ENCODE assay signal across 18 mouse cellular contexts in genomic region chr7:46517158-46517557, GRCm38 (mm10).
"Had no signal": no experiment of that assay in that cellular context is flagged by ENCODE, and none has a peak within 500 bp of the region (broad histone marks: within the 10 kb centered on the region; RNA-seq: fewer than 3 reads in every experiment).

No protein-coding gene starts in this region.

- H3K27me3 ChIP-seq: liver, embryonic 12.5 days; midbrain, embryonic 15.5 days; neural tube, embryonic 13.5 days; neural tube, embryonic 15.5 days; stomach, embryonic 15.5 days had no signal

- H3K4me3 ChIP-seq: liver, embryonic 12.5 days; megakaryocyte, embryonic 14.5 days; midbrain, embryonic 10.5 days; midbrain, embryonic 15.5 days; myocyte; neural tube, embryonic 13.5 days; neural tube, embryonic 15.5 days; stomach, embryonic 15.5 days had no signal

- H3K9me3 ChIP-seq: liver, embryonic 12.5 days; midbrain, embryonic 10.5 days; midbrain, embryonic 15.5 days; neural tube, embryonic 13.5 days; neural tube, embryonic 15.5 days; stomach, embryonic 15.5 days had no signal

- DNase-seq: lung, adult 18-20 months; lung, embryonic 14.5 days; lung, postnatal 10 days; retina, postnatal 1 day; right cerebral cortex, adult 18-20 months; right cerebral cortex, postnatal 14 days; thymus, adult 2 months; thymus, postnatal 36 days had no signal

- H3K4me1 ChIP-seq: liver, embryonic 12.5 days; stomach, embryonic 15.5 days had no signal

- ATAC-seq: liver, embryonic 12.5 days; midbrain, embryonic 15.5 days had no signal

- H3K27ac ChIP-seq: liver, embryonic 12.5 days; liver, embryonic 14.5 days; midbrain, embryonic 10.5 days; midbrain, embryonic 15.5 days; neural tube, embryonic 13.5 days; neural tube, embryonic 15.5 days; stomach, embryonic 15.5 days; stomach, postnatal 0 days had no signal

- H3K4me2 ChIP-seq: liver, embryonic 12.5 days; lung, embryonic 14.5 days; midbrain, embryonic 15.5 days; neural tube, embryonic 13.5 days; neural tube, embryonic 15.5 days; stomach, embryonic 15.5 days had no signal

- H3K36me3 ChIP-seq: liver, embryonic 12.5 days; midbrain, embryonic 10.5 days; midbrain, embryonic 15.5 days; neural tube, embryonic 13.5 days; neural tube, embryonic 15.5 days; stomach, embryonic 15.5 days had no signal

- H3K9ac ChIP-seq: liver, embryonic 12.5 days; liver, embryonic 14.5 days; lung, embryonic 14.5 days; midbrain, embryonic 15.5 days; neural tube, embryonic 13.5 days; neural tube, embryonic 15.5 days; stomach, embryonic 15.5 days had no signal
